Mouse (Mus musculus) E14TG2a.4 (cell line): Measurements from ENCODE around the gene Lrrc66.

Experiments
- CTCF ChIP-seq: conservative IDR thresholded peaks from 2 replicates; pipeline ENCODE4 v1.5.1; 2014; ENCODE audit warnings: low read length
- NANOG ChIP-seq: IDR thresholded peaks from 2 replicates; pipeline ENCODE4 v1.6.1; 2014; ENCODE audit warnings: borderline replicate concordance, low read length, mixed read lengths

DNA sequence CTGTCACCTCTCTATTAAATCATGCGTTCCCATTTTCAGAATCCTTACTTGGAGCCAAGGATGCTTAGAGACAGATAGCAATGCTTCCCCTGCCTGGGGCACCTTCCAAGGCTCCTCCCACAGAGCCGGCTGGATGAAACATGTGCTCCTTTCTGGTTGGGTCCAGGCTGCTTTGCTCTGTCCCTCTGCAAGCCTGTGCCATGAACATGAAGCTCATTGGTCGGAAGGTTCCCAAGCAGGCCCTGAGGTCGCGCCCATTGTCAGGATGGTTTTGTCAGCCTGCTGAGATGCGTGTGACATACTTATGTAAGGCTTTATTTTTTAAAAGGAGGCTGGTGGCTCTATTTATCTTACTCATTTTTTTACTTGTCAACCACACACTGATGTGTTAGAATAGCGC is 55.6 kb downstream of the Lrrc66 start:
- TF ChIP-seq CTCF (no peak), NANOG (no peak)
